Mouse (Mus musculus): ENCODE measurements around the gene Ppp1r36. TPM values are rescaled to one million over a fixed set of nuclear protein-coding genes. Genes with fewer than 3 reads are reported as not detected.
"Not testable (repeated sequence)": the region's sequence is repeated elsewhere in the genome, so short reads cannot be mapped to it uniquely, and the experiment has no call there.

Gene Ppp1r36
- polyA plus RNA-seq, 1 experiment from 2014 or later: not detected

- Histone ChIP-seq H3K79me2 (ENCODE audit: inconsistent target) (no peaks in the 10 kb centered on the region), H3K27ac (no peak overlapping the region), H3K4me3 (ENCODE audit: inconsistent target) (no peak overlapping the region), H3K36me3 (ENCODE audit: inconsistent target) (no peaks in the 10 kb centered on the region)
- 73% methylated on average over 1 of the region's 1 CpGs for WGBS (ENCODE audit: missing documents)
Observed at GRCm38 (mm10) chr12:76407184-76407583, 10.2 kb upstream of the Ppp1r36 start.

GRCm38 (mm10) chr12:76409166-76409565 lies 8.2 kb upstream of the Ppp1r36 start:
- Histone ChIP-seq H3K4me3 (ENCODE audit: inconsistent target) (no peak overlapping the region), H3K79me2 (ENCODE audit: inconsistent target) (no peaks in the 10 kb centered on the region), H3K36me3 (ENCODE audit: inconsistent target) (no peaks in the 10 kb centered on the region), H3K27ac (no peak overlapping the region)
- 88% methylated on average over 4 of the region's 4 CpGs for WGBS (ENCODE audit: missing documents)

GRCm38 (mm10) chr12:76415383-76416010 lies 1.8 kb upstream of the Ppp1r36 start:
- Histone ChIP-seq H3K27ac (no peak overlapping the region), H3K36me3 (ENCODE audit: inconsistent target) (no peaks in the 10 kb centered on the region), H3K4me3 (ENCODE audit: inconsistent target) (no peak overlapping the region), H3K79me2 (ENCODE audit: inconsistent target) (no peaks in the 10 kb centered on the region)
- WGBS (ENCODE audit: missing documents): 42% methylated on average over 8 of the region's 12 CpGs

DNA sequence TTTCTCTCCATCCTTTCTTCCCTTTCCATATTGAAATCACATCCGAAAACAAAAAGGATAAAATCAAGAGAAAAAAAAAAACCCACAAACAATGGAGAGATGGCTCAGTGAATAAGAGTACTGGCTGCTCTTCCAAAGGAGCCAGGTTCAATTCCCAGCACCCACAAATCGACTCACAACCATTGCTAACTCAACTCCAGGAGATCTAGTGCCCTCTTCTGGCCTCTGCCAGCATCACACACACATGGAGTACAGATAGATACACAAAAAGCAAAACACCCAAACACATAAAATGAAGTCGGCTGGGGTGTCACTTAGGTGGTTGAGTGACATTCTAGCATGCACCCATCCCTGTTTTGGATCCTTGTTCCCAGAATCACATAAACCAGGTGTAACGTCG lies 1.0 kb downstream of the Ppp1r36 start:
- 93% methylated on average over 5 of the region's 5 CpGs for WGBS (ENCODE audit: missing documents)
- Histone ChIP-seq H3K79me2 (ENCODE audit: inconsistent target) (no peaks in the 10 kb centered on the region), H3K36me3 (ENCODE audit: inconsistent target) (no peaks in the 10 kb centered on the region), H3K4me3 (ENCODE audit: inconsistent target) (no peak overlapping the region), H3K27ac (no peak overlapping the region)

DNA sequence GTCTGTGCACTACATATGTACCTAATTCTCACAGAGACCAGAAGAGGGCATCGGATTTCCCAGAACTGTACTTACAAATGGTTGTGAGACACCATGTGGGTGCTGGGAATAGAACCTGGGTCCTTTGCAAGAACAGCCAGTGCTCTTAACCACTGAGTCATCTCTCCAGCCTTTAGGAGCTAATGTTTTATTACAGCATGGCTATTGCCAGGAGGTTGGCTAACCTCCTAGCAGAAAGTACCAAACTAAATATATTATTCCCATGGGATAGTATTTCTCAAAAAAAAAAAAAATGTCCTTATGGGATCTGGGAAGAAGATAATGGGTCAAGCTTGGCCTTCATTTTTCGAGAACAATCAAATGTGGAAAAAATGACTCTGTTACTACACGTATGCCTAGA lies 7.9 kb downstream of the Ppp1r36 start:
- Histone ChIP-seq H3K36me3 (ENCODE audit: inconsistent target) (no peaks in the 10 kb centered on the region), H3K27ac (no peak overlapping the region), H3K79me2 (ENCODE audit: inconsistent target) (no peaks in the 10 kb centered on the region), H3K4me3 (ENCODE audit: inconsistent target) (no peak overlapping the region)
- 92% methylated on average over 3 of the region's 3 CpGs for WGBS (ENCODE audit: missing documents)

DNA sequence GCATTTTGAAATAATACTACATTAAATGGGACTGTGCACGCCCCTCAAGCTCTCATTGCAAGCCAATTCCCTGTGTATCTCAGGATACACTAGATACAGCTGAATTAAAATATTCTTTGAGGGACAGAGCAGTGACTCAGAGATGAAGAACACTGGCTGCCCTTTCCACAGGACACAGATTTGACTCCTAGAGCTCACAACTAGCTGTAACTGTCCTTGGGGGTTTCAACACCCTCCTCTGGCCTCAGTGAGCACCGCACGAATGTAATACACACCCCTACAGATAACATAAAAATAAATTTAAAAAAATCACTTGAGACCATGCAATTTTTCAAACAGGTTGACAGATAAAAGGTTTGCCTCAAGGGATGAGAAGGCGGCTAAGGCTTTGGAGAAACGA lies 10.2 kb downstream of the Ppp1r36 start:
- Histone ChIP-seq H3K4me3 (ENCODE audit: inconsistent target) (no peak overlapping the region), H3K27ac (no peak overlapping the region), H3K36me3 (ENCODE audit: inconsistent target) (no peaks in the 10 kb centered on the region), H3K79me2 (ENCODE audit: inconsistent target) (no peaks in the 10 kb centered on the region)
- WGBS (ENCODE audit: missing documents): 70% methylated on average over 5 of the region's 5 CpGs

DNA sequence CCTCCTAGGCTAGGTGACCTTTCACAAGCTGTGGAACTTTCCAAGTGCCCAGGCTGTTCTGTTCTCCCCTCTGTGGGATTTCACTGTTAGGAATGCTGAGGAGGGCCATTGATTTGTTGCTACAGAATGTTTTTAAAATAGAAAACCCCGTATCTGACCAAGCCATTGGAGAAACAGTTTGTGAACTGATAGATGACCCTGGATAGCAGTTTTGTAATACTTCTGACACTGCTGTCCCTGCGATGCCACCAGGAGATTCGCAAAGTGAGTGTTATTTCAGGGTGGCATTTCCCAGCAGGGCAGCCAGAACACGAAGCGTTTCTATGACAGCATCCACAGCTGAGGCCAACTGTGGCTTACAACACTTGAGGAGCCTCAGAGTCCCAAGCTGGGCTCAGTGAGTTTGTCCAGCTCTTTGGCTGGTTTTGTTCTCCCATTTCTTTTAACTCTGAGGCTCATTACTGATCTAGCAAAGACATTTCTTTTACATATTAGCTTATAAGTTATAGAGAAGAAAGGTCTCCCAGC lies 13.6 kb downstream of the Ppp1r36 start:
- H3K79me2 ChIP-seq (ENCODE audit: inconsistent target): no peaks in the 10 kb centered on the region
- H3K36me3 ChIP-seq (ENCODE audit: inconsistent target): no peaks in the 10 kb centered on the region
- 74% methylated on average over 5 of the region's 5 CpGs for whole genome bisulfite sequencing (ENCODE audit: missing documents)
- H3K4me3 ChIP-seq (ENCODE audit: inconsistent target): no peak overlapping the region
- H3K27ac ChIP-seq: no peak overlapping the region

- Histone ChIP-seq H3K4me3 (ENCODE audit: inconsistent target) (no peak overlapping the region), H3K27ac (no peak overlapping the region), H3K36me3 (ENCODE audit: inconsistent target) (no peaks in the 10 kb centered on the region), H3K79me2 (ENCODE audit: inconsistent target) (no peaks in the 10 kb centered on the region)
- 64% methylated on average over 6 of the region's 6 CpGs for WGBS (ENCODE audit: missing documents)
Observed at GRCm38 (mm10) chr12:76431431-76431830, 14.1 kb downstream of the Ppp1r36 start.

DNA sequence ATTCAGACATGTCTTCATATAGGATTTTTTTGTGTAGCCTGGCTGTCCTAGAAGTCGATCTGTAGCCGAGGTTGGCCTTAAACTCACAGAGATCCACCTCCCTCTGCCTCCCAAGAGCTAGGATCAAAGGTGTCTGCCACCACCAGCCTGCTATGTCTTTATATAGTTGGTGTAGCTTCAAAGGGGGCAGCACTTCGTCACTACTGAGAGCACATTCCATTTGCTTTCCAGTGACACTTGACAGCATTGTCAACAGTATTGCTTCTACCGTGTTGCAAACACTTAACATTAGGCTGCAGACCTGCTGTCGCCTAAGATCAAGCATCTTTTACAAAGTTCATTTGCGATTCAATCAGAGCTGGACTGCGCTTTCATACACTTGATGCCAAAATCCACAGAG lies 16.8 kb downstream of the Ppp1r36 start:
- no peaks in the 10 kb centered on the region for H3K79me2 ChIP-seq (ENCODE audit: inconsistent target)
- no peak overlapping the region for H3K4me3 ChIP-seq (ENCODE audit: inconsistent target)
- no peak overlapping the region for H3K27ac ChIP-seq
- H3K36me3 ChIP-seq (ENCODE audit: inconsistent target): no peaks in the 10 kb centered on the region
- WGBS (ENCODE audit: missing documents): 70% methylated on average over 7 of the region's 7 CpGs

- Histone ChIP-seq H3K36me3 (ENCODE audit: inconsistent target) (no peaks in the 10 kb centered on the region), H3K79me2 (ENCODE audit: inconsistent target) (no peaks in the 10 kb centered on the region), H3K27ac (no peak overlapping the region), H3K4me3 (ENCODE audit: inconsistent target) (no peak overlapping the region)
- 16% methylated on average over 15 of the region's 17 CpGs for WGBS (ENCODE audit: missing documents)
Observed at GRCm38 (mm10) chr12:76435084-76435483, 17.7 kb downstream of the Ppp1r36 start.

- 68% methylated on average over 8 of the region's 8 CpGs for WGBS (ENCODE audit: missing documents)
- no peaks in the 10 kb centered on the region for H3K79me2 ChIP-seq (ENCODE audit: inconsistent target)
Observed at GRCm38 (mm10) chr12:76435549-76435948, 18.2 kb downstream of the Ppp1r36 start.

GRCm38 (mm10) chr12:76443488-76443887 lies 26.1 kb downstream of the Ppp1r36 start:
- H3K4me3 ChIP-seq (ENCODE audit: inconsistent target): not testable (repeated sequence)

More at GRCm38 (mm10) chr12:76435549-76435948, 18.2 kb downstream of the Ppp1r36 start:
- Histone ChIP-seq H3K4me3 (ENCODE audit: inconsistent target) (no peak overlapping the region), H3K36me3 (ENCODE audit: inconsistent target) (no peaks in the 10 kb centered on the region), H3K27ac (no peak overlapping the region)

DNA sequence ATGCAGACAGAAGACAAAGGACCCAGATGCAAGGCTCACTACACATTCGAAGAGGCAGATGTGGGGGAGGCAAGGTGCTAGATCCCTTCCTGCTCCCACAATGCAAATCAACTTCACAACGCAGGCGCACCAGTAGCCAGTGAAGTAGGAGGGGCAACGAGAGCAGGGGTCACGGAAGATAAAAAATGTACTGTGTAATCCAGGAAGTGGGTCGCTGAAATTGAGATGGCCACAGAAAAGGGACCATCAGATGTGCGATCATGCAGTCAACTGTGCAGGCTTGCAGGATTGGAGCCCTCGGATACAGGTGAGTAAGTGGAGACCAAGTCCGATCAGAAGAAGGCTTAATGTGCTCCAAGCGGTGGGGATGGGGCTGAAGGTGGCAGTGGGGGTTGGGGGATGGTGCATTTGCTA lies 27.0 kb downstream of the Ppp1r36 start:
- WGBS (ENCODE audit: missing documents): 55% methylated on average over 10 of the region's 10 CpGs
- Histone ChIP-seq H3K79me2 (ENCODE audit: inconsistent target) (no peaks in the 10 kb centered on the region), H3K27ac (no peak overlapping the region), H3K4me3 (ENCODE audit: inconsistent target) (peak overlapping the region; percentile 10; the same call in 1 of the 2 replicates), H3K36me3 (ENCODE audit: inconsistent target) (no peaks in the 10 kb centered on the region)

More at GRCm38 (mm10) chr12:76443488-76443887, 26.1 kb downstream of the Ppp1r36 start:
- WGBS (ENCODE audit: missing documents): 89% methylated on average over 6 of the region's 6 CpGs
- not testable (repeated sequence) for H3K79me2 ChIP-seq (ENCODE audit: inconsistent target); H3K36me3 ChIP-seq (ENCODE audit: inconsistent target); H3K27ac ChIP-seq

- WGBS (ENCODE audit: missing documents): 77% methylated on average over 6 of the region's 6 CpGs
- H3K27ac ChIP-seq: no peak overlapping the region
- H3K36me3 ChIP-seq (ENCODE audit: inconsistent target): no peaks in the 10 kb centered on the region
- H3K4me3 ChIP-seq (ENCODE audit: inconsistent target): peak overlapping the region; percentile 10; the same call in 1 of the 2 replicates
- H3K79me2 ChIP-seq (ENCODE audit: inconsistent target): no peaks in the 10 kb centered on the region
Observed at GRCm38 (mm10) chr12:76444862-76445261, 27.5 kb downstream of the Ppp1r36 start.

- no peak overlapping the region for H3K27ac ChIP-seq
- no peak overlapping the region for H3K4me3 ChIP-seq (ENCODE audit: inconsistent target)
- no peaks in the 10 kb centered on the region for H3K79me2 ChIP-seq (ENCODE audit: inconsistent target)
- 94% methylated on average over 11 of the region's 11 CpGs for WGBS (ENCODE audit: missing documents)
- no peaks in the 10 kb centered on the region for H3K36me3 ChIP-seq (ENCODE audit: inconsistent target)
Observed at GRCm38 (mm10) chr12:76446201-76446600, 28.9 kb downstream of the Ppp1r36 start.

GRCm38 (mm10) chr12:76448127-76448526 lies 30.8 kb downstream of the Ppp1r36 start:
- 92% methylated on average over 6 of the region's 6 CpGs for WGBS (ENCODE audit: missing documents)
- Histone ChIP-seq H3K36me3 (ENCODE audit: inconsistent target) (no peaks in the 10 kb centered on the region), H3K27ac (no peak overlapping the region), H3K79me2 (ENCODE audit: inconsistent target) (no peaks in the 10 kb centered on the region), H3K4me3 (ENCODE audit: inconsistent target) (no peak overlapping the region)

Measured in macrophage (primary cell).